Mouse (Mus musculus): ENCODE results near the gene Chd2. TPM values are rescaled to one million over a fixed set of nuclear protein-coding genes. Genes with fewer than 3 reads are reported as not detected.

Chd2 gene
- polyA plus RNA-seq, 1 experiment: 96.4 TPM

GRCm38 (mm10) chr7:73402106-73402505 is 139.5 kb downstream of the Chd2 start:
- 68% methylated on average over 2 of the region's 2 CpGs for WGBS
- TF ChIP-seq POLR2A (IDR thresholded peaks at IDR 0.05; ENCODE audit: borderline replicate concordance, control insufficient read depth, low read depth, low read length): no peak
- TF ChIP-seq CTCF (IDR thresholded peaks at IDR 0.05; ENCODE audit: control insufficient read depth, insufficient read depth, low read length): no peak
- Histone ChIP-seq H3K27ac (ENCODE audit: control insufficient read depth, insufficient read depth, low read depth, low read length, poor library complexity) (no peak overlapping the region), H3K4me3 (replicated peaks; ENCODE audit: control insufficient read depth, low read depth, low read length) (no peak overlapping the region), H3K4me1 (ENCODE audit: control insufficient read depth, insufficient read depth, low read length) (no peaks in the 10 kb centered on the region)

- Histone ChIP-seq H3K4me3 (replicated peaks; ENCODE audit: control insufficient read depth, low read depth, low read length) (no peak overlapping the region), H3K4me1 (ENCODE audit: control insufficient read depth, insufficient read depth, low read length) (no peaks in the 10 kb centered on the region), H3K27ac (ENCODE audit: control insufficient read depth, insufficient read depth, low read depth, low read length, poor library complexity) (no peak overlapping the region)
- no peak for TF ChIP-seq CTCF (IDR thresholded peaks at IDR 0.05; ENCODE audit: control insufficient read depth, insufficient read depth, low read length)
- no peak for TF ChIP-seq POLR2A (IDR thresholded peaks at IDR 0.05; ENCODE audit: borderline replicate concordance, control insufficient read depth, low read depth, low read length)
- 21% methylated on average over 20 of the region's 20 CpGs for WGBS
These were observed 141.3 kb downstream of the Chd2 start for GRCm38 (mm10) chr7:73400051-73400916.

- no peaks in the 10 kb centered on the region for H3K4me1 ChIP-seq (ENCODE audit: control insufficient read depth, insufficient read depth, low read length)
- no peak overlapping the region for H3K4me3 ChIP-seq (replicated peaks; ENCODE audit: control insufficient read depth, low read depth, low read length)
- 4% methylated on average over 19 of the region's 19 CpGs for WGBS
- H3K27ac ChIP-seq (ENCODE audit: control insufficient read depth, insufficient read depth, low read depth, low read length, poor library complexity): no peak overlapping the region
- 0 out of 2 replicates have a peak, but pooled peaks have one; percentile 35 for TF ChIP-seq CTCF (IDR thresholded peaks at IDR 0.05; ENCODE audit: control insufficient read depth, insufficient read depth, low read length)
- TF ChIP-seq POLR2A (IDR thresholded peaks at IDR 0.05; ENCODE audit: borderline replicate concordance, control insufficient read depth, low read depth, low read length): no peak
These were observed 142.1 kb downstream of the Chd2 start for GRCm38 (mm10) chr7:73399501-73400044.

- WGBS: 10% methylated on average over 19 of the region's 19 CpGs
- H3K4me3 ChIP-seq (replicated peaks; ENCODE audit: control insufficient read depth, low read depth, low read length): no peak overlapping the region
- TF ChIP-seq POLR2A (IDR thresholded peaks at IDR 0.05; ENCODE audit: borderline replicate concordance, control insufficient read depth, low read depth, low read length): no peak
- no peak for TF ChIP-seq CTCF (IDR thresholded peaks at IDR 0.05; ENCODE audit: control insufficient read depth, insufficient read depth, low read length)
- no peaks in the 10 kb centered on the region for H3K4me1 ChIP-seq (ENCODE audit: control insufficient read depth, insufficient read depth, low read length)
- no peak overlapping the region for H3K27ac ChIP-seq (ENCODE audit: control insufficient read depth, insufficient read depth, low read depth, low read length, poor library complexity)
These were observed 142.7 kb downstream of the Chd2 start for GRCm38 (mm10) chr7:73398806-73399442.

- WGBS: 11% methylated on average over 11 of the region's 11 CpGs
These were observed 143.3 kb downstream of the Chd2 start for GRCm38 (mm10) chr7:73398319-73398718.

GRCm38 (mm10) chr7:73394013-73394409 is 147.6 kb downstream of the Chd2 start:
- no peaks in the 10 kb centered on the region for H3K4me1 ChIP-seq (ENCODE audit: control insufficient read depth, insufficient read depth, low read length)
- no peak overlapping the region for H3K4me3 ChIP-seq (replicated peaks; ENCODE audit: control insufficient read depth, low read depth, low read length)
- H3K27ac ChIP-seq (ENCODE audit: control insufficient read depth, insufficient read depth, low read depth, low read length, poor library complexity): no peak overlapping the region
- TF ChIP-seq POLR2A (IDR thresholded peaks at IDR 0.05; ENCODE audit: borderline replicate concordance, control insufficient read depth, low read depth, low read length): no peak
- no peak for TF ChIP-seq CTCF (IDR thresholded peaks at IDR 0.05; ENCODE audit: control insufficient read depth, insufficient read depth, low read length)
- WGBS: 76% methylated on average over 4 of the region's 4 CpGs

More at GRCm38 (mm10) chr7:73398319-73398718, 143.3 kb downstream of the Chd2 start:
- Histone ChIP-seq H3K27ac (ENCODE audit: control insufficient read depth, insufficient read depth, low read depth, low read length, poor library complexity) (no peak overlapping the region), H3K4me3 (replicated peaks; ENCODE audit: control insufficient read depth, low read depth, low read length) (no peak overlapping the region), H3K4me1 (ENCODE audit: control insufficient read depth, insufficient read depth, low read length) (no peaks in the 10 kb centered on the region)
- TF ChIP-seq CTCF (IDR thresholded peaks at IDR 0.05; ENCODE audit: control insufficient read depth, insufficient read depth, low read length): no peak

GRCm38 (mm10) chr7:73393307-73394012 is 148.2 kb downstream of the Chd2 start:
- H3K4me1 ChIP-seq (ENCODE audit: control insufficient read depth, insufficient read depth, low read length): no peaks in the 10 kb centered on the region
- WGBS: 71% methylated on average over 9 of the region's 9 CpGs
- no peak for TF ChIP-seq POLR2A (IDR thresholded peaks at IDR 0.05; ENCODE audit: borderline replicate concordance, control insufficient read depth, low read depth, low read length)
- no peak for TF ChIP-seq CTCF (IDR thresholded peaks at IDR 0.05; ENCODE audit: control insufficient read depth, insufficient read depth, low read length)
- H3K4me3 ChIP-seq (replicated peaks; ENCODE audit: control insufficient read depth, low read depth, low read length): no peak overlapping the region
- H3K27ac ChIP-seq (ENCODE audit: control insufficient read depth, insufficient read depth, low read depth, low read length, poor library complexity): no peak overlapping the region

- H3K4me3 ChIP-seq (replicated peaks; ENCODE audit: control insufficient read depth, low read depth, low read length): no peak overlapping the region
- H3K27ac ChIP-seq (ENCODE audit: control insufficient read depth, insufficient read depth, low read depth, low read length, poor library complexity): no peak overlapping the region
- TF ChIP-seq POLR2A (IDR thresholded peaks at IDR 0.05; ENCODE audit: borderline replicate concordance, control insufficient read depth, low read depth, low read length): no peak
- TF ChIP-seq CTCF (IDR thresholded peaks at IDR 0.05; ENCODE audit: control insufficient read depth, insufficient read depth, low read length): no peak
- 5% methylated on average over 9 of the region's 9 CpGs for WGBS
- no peaks in the 10 kb centered on the region for H3K4me1 ChIP-seq (ENCODE audit: control insufficient read depth, insufficient read depth, low read length)
These were observed 149.3 kb downstream of the Chd2 start for GRCm38 (mm10) chr7:73392359-73392758.
